Mouse (Mus musculus): Measurements from ENCODE around the gene Slc9a2. TPM values are rescaled to one million over a fixed set of nuclear protein-coding genes. Genes with fewer than 3 reads are reported as not detected.

Gene Slc9a2
- polyA plus RNA-seq (2014; fragmentation: Illumina TruSeq; extraction: RNeasy Lipid Tissue Mini Kit (QIAGEN cat#74804); ENCODE audit: low read depth, low replicate concordance) = 3.2 TPM

DNA sequence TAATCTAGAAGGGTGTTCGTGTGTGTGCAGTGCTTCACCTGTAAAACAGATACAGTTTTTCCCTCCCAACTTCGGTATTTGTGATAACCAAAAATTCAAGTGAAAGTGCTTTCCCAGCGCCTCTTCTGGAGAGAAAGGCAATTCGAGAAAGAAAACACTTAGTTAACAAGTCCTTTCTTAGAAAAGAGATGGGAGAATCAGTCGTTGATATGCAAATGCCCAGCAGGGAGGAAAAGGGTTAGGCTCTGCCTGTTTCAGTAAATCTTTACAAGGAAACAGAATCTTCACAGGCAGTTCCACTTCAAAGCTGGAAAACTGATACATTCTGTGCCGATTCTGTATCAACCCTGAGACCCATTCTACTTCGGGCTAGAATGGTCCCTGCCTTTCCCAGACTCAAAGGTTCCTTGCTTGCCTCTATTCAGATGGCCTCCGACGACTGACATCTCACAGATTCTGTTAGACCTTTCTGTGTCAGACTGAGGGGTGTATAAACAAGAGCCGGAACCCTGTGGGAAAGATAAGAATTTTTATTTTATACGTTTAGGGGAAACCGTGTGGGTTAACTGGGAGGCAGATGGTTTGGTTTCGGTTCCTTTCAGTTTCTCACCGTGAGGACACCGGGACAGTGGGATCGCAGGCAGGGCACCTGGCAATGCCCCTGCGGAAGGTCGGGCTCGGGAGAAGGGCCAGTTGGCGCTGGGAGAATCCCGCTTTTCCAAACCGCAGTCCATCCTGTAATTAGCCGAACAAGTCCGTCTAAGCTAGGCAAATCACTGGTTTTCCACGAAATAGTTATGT, at the start of gene Slc9a2:
Gene Slc9a2, plus strand, starts transcription at position 508 of the 801 bp plus-strand sequence.

DNA sequence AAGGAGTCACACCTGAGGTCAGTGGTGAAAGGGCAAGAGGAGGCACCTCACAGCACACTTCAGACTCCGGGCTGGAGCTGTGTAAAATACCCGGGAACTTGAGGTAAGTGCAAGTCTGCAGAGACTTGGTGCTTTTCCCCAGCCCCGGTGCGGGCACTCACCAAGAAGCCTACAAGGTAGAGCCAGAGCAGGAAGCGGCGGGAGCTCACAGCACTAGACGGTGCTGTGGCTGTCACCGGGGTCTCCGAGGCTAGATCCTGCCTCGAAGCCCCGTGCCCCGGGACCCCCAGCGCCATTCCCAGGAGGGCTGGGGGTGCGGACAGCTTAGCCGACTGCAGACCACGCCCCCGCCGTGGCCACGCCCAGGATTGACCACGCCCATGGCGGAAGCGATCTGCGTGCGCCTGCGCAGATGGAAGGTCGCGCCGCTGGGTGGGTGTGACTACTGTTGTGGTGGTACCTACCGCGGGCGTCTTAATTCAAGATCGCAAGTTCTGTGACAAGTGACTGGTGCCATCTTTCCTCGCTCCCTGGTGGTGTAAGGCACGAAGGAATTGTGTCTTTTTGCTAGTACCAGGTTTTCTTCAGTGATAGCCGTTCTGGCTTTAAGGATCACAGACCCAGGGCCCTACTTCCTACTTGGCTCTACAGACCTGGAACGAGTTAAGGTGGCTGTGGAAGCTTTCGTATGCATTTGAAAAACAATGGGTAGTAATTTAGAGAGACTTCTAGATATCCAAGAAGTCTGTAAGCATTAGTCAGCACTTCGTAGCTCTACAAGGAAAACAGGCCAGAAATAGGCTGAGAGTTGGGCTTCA, 110.2 kb downstream of the Slc9a2 start, which contains the start of gene Mfsd9:
Gene Mfsd9, minus strand, starts transcription at position 364 of the 818 bp plus-strand sequence.

DNA sequence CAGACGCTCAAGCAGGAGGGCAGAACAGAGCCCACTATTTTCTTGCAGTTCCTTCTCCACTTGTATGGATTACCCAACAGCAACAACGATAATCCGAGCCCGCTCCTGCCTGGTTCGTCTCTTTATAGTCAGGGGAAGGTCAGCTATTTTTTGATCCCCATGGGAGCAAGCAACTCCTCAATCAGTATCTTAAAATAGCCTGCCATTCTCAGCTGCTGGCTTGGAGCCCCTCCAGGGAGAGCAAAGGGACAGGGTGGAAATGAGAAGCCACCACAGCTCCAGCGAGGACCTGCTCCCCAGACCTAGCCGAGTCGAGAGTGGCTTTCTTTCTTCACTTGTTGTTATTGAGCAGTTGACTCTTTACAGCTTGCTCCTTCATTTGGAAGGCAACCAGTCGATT, 125.0 kb downstream of the Slc9a2 start, which contains the start of gene Tmem182:
Gene Tmem182, plus strand, starts transcription at position 251 of the 400 bp plus-strand sequence.

Other genes with a start within 250 kb of the Slc9a2 start
- 2.0 TPM for gene Il18r1, start 215.0 kb upstream of the Slc9a2 start, polyA plus RNA-seq (2014; fragmentation: Illumina TruSeq; extraction: RNeasy Lipid Tissue Mini Kit (QIAGEN cat#74804); ENCODE audit: low read depth, low replicate concordance)
- 0.58 TPM for gene Il18rap, start 165.2 kb upstream of the Slc9a2 start, polyA plus RNA-seq (2014; fragmentation: Illumina TruSeq; extraction: RNeasy Lipid Tissue Mini Kit (QIAGEN cat#74804); ENCODE audit: low read depth, low replicate concordance)
- gene Slc9a4, start 100.5 kb upstream of the Slc9a2 start, polyA plus RNA-seq (2014; fragmentation: Illumina TruSeq; extraction: RNeasy Lipid Tissue Mini Kit (QIAGEN cat#74804); ENCODE audit: low read depth, low replicate concordance) = 0.76 TPM
- gene Mfsd9, start 110.1 kb downstream of the Slc9a2 start, polyA plus RNA-seq (2014; fragmentation: Illumina TruSeq; extraction: RNeasy Lipid Tissue Mini Kit (QIAGEN cat#74804); ENCODE audit: low read depth, low replicate concordance) = 0.45 TPM
- gene Tmem182, start 125.0 kb downstream of the Slc9a2 start, polyA plus RNA-seq (2014; fragmentation: Illumina TruSeq; extraction: RNeasy Lipid Tissue Mini Kit (QIAGEN cat#74804); ENCODE audit: low read depth, low replicate concordance) = 190 TPM

Measured in heart, adult 10 weeks (tissue).